Mouse (Mus musculus) embryonic facial prominence, embryonic 10.5 days (tissue): ENCODE measurements around the gene Evx2. TPM values are rescaled to one million over a fixed set of nuclear protein-coding genes. Genes with fewer than 3 reads are reported as not detected.
A peak's percentile ranks its signal among the peaks of the same experiment; 100 is the strongest.

Experiments used
- DNase-seq: peaks from one replicate; pipeline ENCODE4 v3.0.0-alpha.2; 2017; ENCODE audit warnings: low spot score
- H3K27ac ChIP-seq: fragments of 300-500 bp; sonication (generic); replicated peaks from 2 replicates; pipeline ENCODE4 v1.5.1; 2016; ENCODE audit warnings: mild to moderate bottlenecking
- H3K27me3 ChIP-seq: fragments of 300-500 bp; sonication (generic); replicated peaks from 2 replicates; pipeline ENCODE4 v1.6.1; 2016; ENCODE audit warnings: low read depth, mild to moderate bottlenecking; ENCODE audit not compliant: poor library complexity, severe bottlenecking
- H3K36me3 ChIP-seq: fragments of 300-500 bp; sonication (generic); replicated peaks from 2 replicates; pipeline ENCODE4 v1.6.1; 2016; ENCODE audit warnings: mild to moderate bottlenecking, moderate library complexity
- H3K4me1 ChIP-seq: fragments of 300-500 bp; sonication (generic); 2 replicates; pipeline ENCODE4 v1.6.1; 2016
- H3K4me3 ChIP-seq: fragments of 300-500 bp; sonication (generic); 2 replicates; pipeline ENCODE4 v1.5.1; 2016; ENCODE audit warnings: mild to moderate bottlenecking, moderate library complexity
- H3K9me3 ChIP-seq: fragments of 300-500 bp; sonication (generic); 2 replicates; pipeline ENCODE4 v1.6.1; 2016; ENCODE audit warnings: mild to moderate bottlenecking
- WGBS: fragments of 180-500 bp; shearing (Covaris S2); methylation state at CpG from one replicate; pipeline ENCODE4 v1.1.7; 2016; 5-methylcytosine and 5-hydroxymethylcytosine counted together
- polyA plus RNA-seq: library from polyadenylated mRNA; unstranded; fragments of >200 nt; fragmentation: Nextera tagmentation; extraction: Ambion mirVana; gene quantifications from 2 replicates; pipeline ENCODE4 v1.2.1, GENCODE M21; 2016

The Evx2 gene
- polyA plus RNA-seq, 1 experiment from 2014 or later: 0.05 TPM

DNA sequence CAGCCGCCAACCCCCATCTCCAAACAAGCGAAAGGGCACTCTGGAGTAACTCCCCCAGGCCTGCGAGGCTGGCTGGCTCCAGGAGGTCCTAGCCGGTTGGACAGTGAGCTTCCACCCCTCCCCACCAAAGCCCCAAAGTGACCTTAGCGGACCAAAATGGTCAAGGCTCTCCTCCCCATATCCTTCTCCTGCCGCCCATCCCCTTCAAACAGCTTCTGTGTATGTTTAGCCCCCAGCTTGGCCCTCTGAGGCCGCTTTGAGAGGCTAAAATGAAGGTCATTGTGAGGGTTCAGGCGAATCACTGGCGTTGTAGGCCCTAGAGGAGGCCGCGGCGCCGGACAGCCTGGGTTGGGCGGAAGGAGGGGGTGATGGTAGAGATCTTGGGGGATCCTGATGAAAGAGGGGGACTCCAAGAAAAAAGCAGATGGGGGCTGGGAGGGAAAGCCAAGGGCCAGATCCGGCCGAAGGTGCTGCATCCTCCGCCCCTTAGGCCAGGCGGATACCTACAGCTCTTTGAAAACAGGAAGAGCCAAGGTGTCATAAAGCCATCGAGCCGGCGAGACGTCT is 41.3 kb upstream of the Evx2 start:
- DNase-seq: peak; percentile 49
- Histone ChIP-seq H3K4me3 (no peak overlapping the region), H3K4me1 (peaks cover 25% of the 10 kb centered on the region), H3K27ac (no peak overlapping the region), H3K27me3 (peaks cover 100% of the 10 kb centered on the region), H3K9me3 (no peaks in the 10 kb centered on the region), H3K36me3 (no peaks in the 10 kb centered on the region)
- 1% methylated on average over 22 of the region's 22 CpGs for WGBS

DNA sequence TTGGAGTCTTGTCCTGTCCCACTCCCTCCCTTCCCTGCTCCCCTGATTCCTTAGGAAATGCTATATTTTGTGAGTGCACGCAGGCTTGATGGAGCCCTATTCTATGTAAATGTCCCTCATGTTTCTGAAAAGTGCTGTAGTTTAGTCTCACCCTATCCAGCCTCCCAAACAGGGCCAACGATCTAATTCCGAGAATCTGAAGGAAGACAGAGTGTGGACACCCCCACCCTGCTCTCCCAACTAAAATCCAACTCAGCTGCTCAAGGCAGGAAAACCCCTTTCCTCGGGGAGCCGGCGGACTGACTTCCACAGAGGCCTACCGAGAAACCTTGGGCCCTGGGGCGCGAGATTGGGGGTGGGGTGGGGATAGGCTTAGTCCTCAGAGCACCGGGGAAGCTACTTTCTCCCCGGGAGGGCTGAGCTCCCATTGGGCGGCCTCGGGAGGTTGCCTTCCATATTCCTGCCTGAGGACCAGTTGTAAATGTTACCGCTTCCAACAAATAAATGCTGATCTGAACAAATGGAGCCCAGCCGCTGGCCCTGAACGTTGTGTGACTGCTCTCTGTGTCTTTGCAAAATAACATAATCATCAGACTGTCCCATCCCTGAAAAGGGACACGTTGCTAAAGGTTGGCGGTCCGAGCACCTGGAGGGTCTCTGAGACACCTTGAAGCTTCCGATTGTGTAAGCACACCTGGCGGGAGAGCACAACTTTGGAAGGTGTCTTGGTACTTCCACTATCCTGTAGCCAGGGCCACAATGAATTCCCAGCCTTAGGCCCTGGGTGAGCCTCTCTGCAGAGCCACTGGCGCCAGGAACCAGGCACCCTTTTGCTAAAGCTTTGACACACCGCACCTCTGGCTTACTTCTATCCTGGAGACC is 40.5 kb upstream of the Evx2 start:
- Histone ChIP-seq H3K4me3 (no peak overlapping the region), H3K9me3 (no peaks in the 10 kb centered on the region), H3K4me1 (peaks cover 18% of the 10 kb centered on the region), H3K27ac (no peak overlapping the region), H3K36me3 (no peaks in the 10 kb centered on the region), H3K27me3 (peaks cover 100% of the 10 kb centered on the region)
- peak; percentile 45 for DNase-seq
- WGBS: 1% methylated on average over 23 of the region's 23 CpGs

DNA sequence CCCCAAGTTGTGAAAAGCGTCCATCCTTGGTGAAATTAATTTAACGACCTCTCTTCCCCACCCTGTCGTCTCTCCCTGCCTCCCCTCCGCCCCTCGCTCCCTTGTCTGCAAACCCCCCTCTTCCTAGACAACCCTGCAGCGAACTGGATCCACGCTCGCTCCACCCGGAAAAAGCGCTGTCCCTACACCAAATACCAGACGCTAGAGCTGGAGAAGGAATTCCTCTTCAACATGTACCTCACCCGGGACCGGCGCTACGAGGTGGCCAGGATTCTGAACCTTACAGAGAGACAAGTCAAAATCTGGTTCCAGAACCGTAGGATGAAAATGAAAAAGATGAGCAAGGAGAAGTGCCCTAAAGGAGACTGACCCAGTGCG is 39.7 kb upstream of the Evx2 start:
- Histone ChIP-seq H3K36me3 (no peaks in the 10 kb centered on the region), H3K9me3 (no peaks in the 10 kb centered on the region), H3K27ac (no peak overlapping the region), H3K4me1 (peaks cover 13% of the 10 kb centered on the region), H3K4me3 (no peak overlapping the region), H3K27me3 (peaks cover 100% of the 10 kb centered on the region)
- peak; percentile 56 for DNase-seq
- under 1% methylated on average over 17 of the region's 17 CpGs for WGBS

DNA sequence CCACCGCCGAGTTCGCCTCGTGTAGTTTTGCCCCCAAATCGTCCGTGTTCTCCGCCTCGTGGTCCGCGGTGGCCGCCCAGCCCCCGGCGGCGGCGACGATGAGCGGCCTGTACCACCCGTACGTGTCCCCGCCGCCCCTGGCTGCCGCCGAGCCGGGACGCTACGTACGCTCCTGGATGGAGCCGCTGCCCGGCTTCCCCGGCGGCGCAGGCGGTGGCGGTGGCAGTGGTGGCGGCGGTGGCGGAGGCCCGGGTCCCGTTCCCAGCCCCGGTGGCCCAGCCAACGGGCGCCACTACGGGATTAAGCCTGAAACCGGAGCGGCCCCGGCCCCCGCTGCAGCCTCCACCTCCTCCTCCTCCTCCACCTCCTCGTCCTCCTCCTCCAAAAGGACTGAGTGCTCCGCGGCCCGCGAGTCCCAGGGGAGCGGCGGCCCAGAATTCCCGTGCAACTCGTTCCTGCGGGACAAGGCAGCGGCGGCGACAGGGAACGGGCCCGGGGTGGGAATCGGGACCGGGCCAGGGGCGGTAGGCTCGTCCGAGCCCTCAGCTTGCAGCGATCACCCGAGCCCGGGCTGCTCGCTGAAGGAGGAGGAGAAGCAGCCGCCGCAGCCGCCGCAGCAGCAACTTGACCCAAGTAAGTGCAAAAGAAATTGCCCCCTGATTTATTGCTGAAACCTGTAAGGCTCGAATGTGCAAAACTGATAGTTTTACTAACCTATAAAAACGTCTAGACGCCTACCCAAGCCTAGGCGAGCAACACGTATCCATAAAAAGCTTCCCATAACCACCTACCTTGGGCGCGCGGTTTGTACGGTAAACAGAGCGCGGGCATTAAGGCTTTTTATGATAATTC is 39.1 kb upstream of the Evx2 start:
- Histone ChIP-seq H3K9me3 (no peaks in the 10 kb centered on the region), H3K27ac (no peak overlapping the region), H3K36me3 (no peaks in the 10 kb centered on the region), H3K4me3 (peak overlapping the region; percentile 47), H3K27me3 (peaks cover 100% of the 10 kb centered on the region), H3K4me1 (peaks cover 13% of the 10 kb centered on the region)
- DNase-seq: peak; percentile 72
- WGBS: 1% methylated on average over 86 of the region's 86 CpGs

DNA sequence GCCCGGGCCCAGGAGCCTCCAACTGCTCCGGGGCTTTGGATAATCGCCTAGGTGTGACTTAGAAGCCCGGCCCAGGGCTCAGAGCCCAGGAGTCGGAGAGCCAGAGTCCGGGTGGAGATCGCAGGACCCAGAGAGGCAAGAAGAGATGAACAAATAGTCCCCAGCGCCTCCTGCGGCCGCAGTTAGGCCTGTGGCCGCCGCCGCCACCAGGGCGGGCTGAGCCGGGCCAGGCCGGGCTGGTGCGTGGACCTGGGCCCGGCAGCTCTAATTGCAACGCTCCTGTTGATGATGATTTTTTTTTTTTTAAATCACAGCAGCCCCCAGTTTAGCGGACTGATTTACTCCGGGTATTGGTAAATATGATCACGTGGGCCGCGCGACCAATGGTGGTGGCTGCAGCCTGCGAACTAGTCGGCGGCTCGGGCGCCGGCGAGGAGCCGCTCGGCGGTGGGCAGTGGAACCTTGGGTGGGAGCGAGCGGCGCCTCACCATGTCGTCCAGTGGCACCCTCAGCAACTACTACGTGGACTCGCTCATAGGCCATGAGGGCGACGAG is 38.3 kb upstream of the Evx2 start, which contains the start of gene Hoxd9:
Gene Hoxd9 (plus strand): TSS at position 161 of the 555 bp plus-strand sequence.
- H3K27ac ChIP-seq: no peak within 1 kb of the TSS
- peaks cover 100% of the 10 kb centered on the region for H3K27me3 ChIP-seq
- H3K36me3 ChIP-seq: no peaks in the 10 kb centered on the region
- peaks cover 13% of the 10 kb centered on the region for H3K4me1 ChIP-seq
- no peaks in the 10 kb centered on the region for H3K9me3 ChIP-seq
- peak within 1 kb of the TSS; percentile 47 for H3K4me3 ChIP-seq
- under 1% methylated on average over 43 of the region's 43 CpGs for WGBS
- DNase-seq: peak; percentile 80

DNA sequence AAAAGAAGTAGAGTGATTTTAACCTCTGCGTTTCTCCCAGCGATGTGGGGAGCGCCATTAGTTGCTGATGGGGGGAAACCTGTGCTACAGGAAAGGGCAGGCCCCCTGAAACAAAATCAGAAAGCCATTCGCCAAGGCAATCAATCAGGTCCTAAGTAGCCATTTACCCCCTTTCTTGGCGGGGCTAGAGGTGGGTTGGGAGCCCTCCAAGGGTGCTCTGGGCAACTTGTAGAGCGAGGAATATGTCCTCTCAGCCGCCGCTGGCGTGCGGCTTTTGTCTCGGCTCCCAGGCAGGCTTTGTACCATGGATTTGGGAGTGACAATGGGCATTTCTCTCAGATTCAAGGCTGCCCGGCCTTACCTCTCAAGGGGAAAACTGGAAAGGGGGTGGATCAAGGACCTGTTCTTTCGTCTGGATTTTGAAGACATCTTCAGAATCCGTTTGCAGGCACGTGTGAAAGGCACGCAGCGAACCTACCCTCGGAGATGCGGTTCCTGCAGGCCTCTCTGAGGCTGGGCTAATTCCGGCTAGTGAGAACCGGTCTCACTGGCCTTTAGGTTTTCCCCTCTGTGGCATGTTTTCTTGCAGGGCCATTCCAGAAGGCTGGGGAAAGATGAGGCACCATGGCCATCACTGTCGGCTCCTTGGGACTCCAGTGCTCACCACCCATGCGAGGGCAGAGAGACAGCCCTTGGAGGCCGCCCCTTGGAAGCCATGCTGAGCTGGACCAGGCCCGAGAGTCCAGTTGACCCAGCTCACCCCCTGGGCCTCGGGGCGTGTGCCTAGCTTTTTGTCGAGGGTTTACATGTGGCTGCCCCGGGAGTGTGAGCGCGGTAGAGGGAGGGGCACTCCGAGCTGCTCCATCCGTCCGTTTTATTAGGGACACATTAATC is 37.3 kb upstream of the Evx2 start:
- no peaks in the 10 kb centered on the region for H3K9me3 ChIP-seq
- H3K27ac ChIP-seq: no peak overlapping the region
- H3K27me3 ChIP-seq: peaks cover 100% of the 10 kb centered on the region
- H3K4me1 ChIP-seq: peaks cover 16% of the 10 kb centered on the region
- 1% methylated on average over 34 of the region's 34 CpGs for WGBS
- no peak overlapping the region for H3K4me3 ChIP-seq
- peak; percentile 55 for DNase-seq
- H3K36me3 ChIP-seq: no peaks in the 10 kb centered on the region

DNA sequence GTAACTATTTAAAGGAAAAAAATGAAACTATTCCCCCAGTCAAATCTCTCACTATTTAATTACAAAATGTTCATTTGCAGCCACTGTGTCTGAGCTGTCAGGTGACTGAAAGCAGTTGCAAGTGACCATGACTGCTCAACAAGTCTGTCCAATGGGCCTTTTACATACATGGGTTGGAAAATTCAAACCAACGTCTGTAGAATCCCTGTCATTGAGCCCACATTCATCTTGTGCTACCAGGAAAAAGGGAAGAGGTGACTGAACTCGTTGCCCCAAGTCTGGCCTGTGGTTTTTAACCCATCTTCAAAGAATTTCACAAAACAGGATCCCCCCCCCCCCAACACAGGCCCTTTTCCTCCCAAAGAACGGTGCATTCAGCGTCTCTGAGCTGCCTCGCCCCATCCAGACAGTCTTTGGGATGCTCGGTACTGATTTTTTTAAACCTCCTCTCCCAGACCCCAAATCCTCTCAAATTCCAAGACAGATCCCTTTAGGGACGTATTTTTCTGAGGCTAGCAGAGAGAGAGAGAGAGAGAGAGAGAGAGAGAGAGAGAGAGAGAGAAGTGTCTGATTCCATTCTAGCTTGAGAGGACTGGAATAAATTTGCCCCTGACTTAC is 36.6 kb upstream of the Evx2 start:
- H3K27me3 ChIP-seq: peaks cover 100% of the 10 kb centered on the region
- H3K9me3 ChIP-seq: no peaks in the 10 kb centered on the region
- no peak overlapping the region for H3K4me3 ChIP-seq
- H3K36me3 ChIP-seq: no peaks in the 10 kb centered on the region
- 4% methylated on average over 7 of the region's 7 CpGs for WGBS
- peaks cover 21% of the 10 kb centered on the region for H3K4me1 ChIP-seq
- H3K27ac ChIP-seq: no peak overlapping the region
- peak; percentile 23 for DNase-seq

DNA sequence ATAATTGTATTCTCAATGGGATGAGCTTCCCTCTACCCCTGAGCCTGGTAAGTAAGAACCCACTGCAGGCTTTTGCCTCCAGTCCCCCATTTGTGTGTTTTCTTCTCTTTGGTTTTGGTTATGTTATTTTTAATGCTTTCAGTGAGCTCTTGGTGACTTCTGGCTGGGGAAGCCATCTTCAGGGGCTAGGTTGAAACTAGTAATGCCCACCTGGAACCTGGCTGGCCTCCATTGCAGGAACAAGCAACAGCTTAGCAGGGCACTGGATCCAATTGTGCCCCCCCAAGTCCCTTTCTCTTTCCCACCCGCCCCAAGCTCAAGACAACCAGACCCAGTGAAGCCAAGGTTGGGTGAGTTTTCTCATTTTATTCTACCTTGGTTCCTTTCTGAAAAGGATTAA is 36.0 kb upstream of the Evx2 start:
- Histone ChIP-seq H3K4me1 (peaks cover 21% of the 10 kb centered on the region), H3K27me3 (peaks cover 100% of the 10 kb centered on the region), H3K9me3 (no peaks in the 10 kb centered on the region), H3K36me3 (no peaks in the 10 kb centered on the region), H3K4me3 (no peak overlapping the region), H3K27ac (no peak overlapping the region)
- 3% methylated on average over 1 of the region's 1 CpGs for WGBS
- DNase-seq: peak; percentile 17

DNA sequence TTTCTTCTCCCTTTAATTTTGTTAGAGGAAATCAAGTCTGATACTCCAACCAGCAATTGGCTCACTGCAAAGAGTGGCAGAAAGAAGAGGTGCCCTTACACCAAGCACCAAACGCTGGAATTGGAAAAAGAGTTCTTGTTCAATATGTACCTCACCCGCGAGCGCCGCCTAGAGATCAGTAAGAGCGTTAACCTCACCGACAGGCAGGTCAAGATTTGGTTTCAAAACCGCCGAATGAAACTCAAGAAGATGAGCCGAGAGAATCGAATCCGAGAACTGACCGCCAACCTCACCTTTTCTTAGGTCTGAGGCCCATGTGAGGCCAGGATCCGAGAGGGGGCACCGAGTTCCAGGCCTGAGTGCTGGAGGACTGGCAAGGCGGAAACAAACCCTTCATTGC is 34.7 kb upstream of the Evx2 start:
- H3K9me3 ChIP-seq: no peaks in the 10 kb centered on the region
- H3K36me3 ChIP-seq: no peaks in the 10 kb centered on the region
- peak; percentile 69 for DNase-seq
- WGBS: 2% methylated on average over 16 of the region's 16 CpGs
- H3K4me3 ChIP-seq: no peak overlapping the region
- H3K4me1 ChIP-seq: peaks cover 21% of the 10 kb centered on the region
- H3K27me3 ChIP-seq: peaks cover 100% of the 10 kb centered on the region
- H3K27ac ChIP-seq: no peak overlapping the region

DNA sequence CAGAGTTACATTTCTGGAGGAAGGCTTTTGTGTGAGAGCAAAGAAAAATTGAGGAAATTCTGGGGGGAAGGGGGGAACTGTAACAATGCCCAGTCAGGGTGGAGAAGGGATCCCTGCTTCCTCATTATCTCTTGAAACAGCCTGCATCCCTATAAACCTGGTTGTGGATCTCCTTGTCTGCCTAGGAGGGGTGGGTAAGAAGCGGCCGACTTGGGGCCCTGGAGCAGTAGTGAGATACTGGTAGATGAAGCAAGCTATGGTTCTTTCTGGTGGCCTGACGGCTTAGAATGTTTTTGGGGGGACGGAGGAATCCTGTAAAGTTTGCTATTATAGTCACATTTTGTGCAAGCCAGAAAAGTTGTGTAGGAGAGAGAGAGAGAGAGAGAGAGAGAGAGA is 34.1 kb upstream of the Evx2 start:
- H3K27me3 ChIP-seq: peaks cover 100% of the 10 kb centered on the region
- no peaks in the 10 kb centered on the region for H3K9me3 ChIP-seq
- no peak overlapping the region for H3K27ac ChIP-seq
- H3K36me3 ChIP-seq: no peaks in the 10 kb centered on the region
- peaks cover 18% of the 10 kb centered on the region for H3K4me1 ChIP-seq
- 3% methylated on average over 4 of the region's 4 CpGs for WGBS
- no peak overlapping the region for H3K4me3 ChIP-seq
- DNase-seq: peak; percentile 31

DNA sequence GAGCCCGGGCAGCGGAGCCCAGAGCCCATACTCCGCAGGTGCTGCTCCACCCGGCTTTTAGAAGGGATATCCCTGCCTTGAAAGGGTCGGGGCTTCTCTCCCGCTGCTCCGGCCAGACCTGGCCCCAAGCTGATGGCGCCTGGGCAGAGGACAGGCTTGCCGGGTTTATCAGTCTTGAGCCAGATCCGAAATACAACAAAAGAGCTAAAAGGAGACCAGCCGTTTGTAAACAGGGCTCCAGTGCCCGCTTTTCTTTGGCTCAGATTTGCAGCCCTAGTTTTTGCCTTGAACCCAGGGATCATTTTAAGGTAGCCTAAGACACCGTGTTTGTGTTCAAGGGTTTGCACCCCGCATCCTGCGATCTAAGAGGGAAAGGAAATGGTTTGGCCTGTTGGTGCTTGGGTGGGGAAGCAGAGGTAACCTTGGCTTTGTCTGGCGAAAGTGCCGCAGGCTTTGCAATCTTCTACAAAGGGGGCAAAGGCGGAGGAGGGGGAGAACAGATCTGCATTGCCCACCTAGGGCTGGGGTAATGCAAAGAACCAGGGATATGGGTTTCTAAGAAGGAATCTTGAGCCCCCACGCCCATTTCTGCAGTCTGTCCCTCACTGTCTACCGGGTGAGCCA is 33.6 kb upstream of the Evx2 start:
- peak; percentile 53 for DNase-seq
- H3K36me3 ChIP-seq: no peaks in the 10 kb centered on the region
- no peak overlapping the region for H3K27ac ChIP-seq
- H3K4me1 ChIP-seq: peaks cover 13% of the 10 kb centered on the region
- WGBS: under 1% methylated on average over 20 of the region's 20 CpGs
- peaks cover 100% of the 10 kb centered on the region for H3K27me3 ChIP-seq
- H3K9me3 ChIP-seq: no peaks in the 10 kb centered on the region
- H3K4me3 ChIP-seq: no peak overlapping the region
